Mouse (Mus musculus) bone marrow macrophage, adult 2 months (primary cell): ENCODE results near the gene Actr1b.

Source experiments
- CTCF ChIP-seq: IDR thresholded peaks from 2 replicates; pipeline ENCODE4 v1.5.1; 2012; ENCODE audit warnings: low read depth, mild to moderate bottlenecking, low read length, moderate library complexity
- POLR2A ChIP-seq: IDR thresholded peaks from 2 replicates; pipeline ENCODE4 v1.6.1; 2012; ENCODE audit warnings: mild to moderate bottlenecking, low read depth, low read length, borderline replicate concordance

GRCm38 (mm10) chr1:36670256-36670655 lies 44.0 kb downstream of the Actr1b start:
- no peak for TF ChIP-seq CTCF
- TF ChIP-seq POLR2A: no peak
